Mouse (Mus musculus): Measurements from ENCODE around the gene Psmb8. TPM values are rescaled to one million over a fixed set of nuclear protein-coding genes. Genes with fewer than 3 reads are reported as not detected.
A peak's percentile ranks its signal among the peaks of the same experiment; 100 is the strongest.

Gene Psmb8
- polyA plus RNA-seq (2016; fragmentation: Nextera tagmentation; extraction: Ambion mirVana): 12.5 and 13.5 TPM in 2 replicates

DNA sequence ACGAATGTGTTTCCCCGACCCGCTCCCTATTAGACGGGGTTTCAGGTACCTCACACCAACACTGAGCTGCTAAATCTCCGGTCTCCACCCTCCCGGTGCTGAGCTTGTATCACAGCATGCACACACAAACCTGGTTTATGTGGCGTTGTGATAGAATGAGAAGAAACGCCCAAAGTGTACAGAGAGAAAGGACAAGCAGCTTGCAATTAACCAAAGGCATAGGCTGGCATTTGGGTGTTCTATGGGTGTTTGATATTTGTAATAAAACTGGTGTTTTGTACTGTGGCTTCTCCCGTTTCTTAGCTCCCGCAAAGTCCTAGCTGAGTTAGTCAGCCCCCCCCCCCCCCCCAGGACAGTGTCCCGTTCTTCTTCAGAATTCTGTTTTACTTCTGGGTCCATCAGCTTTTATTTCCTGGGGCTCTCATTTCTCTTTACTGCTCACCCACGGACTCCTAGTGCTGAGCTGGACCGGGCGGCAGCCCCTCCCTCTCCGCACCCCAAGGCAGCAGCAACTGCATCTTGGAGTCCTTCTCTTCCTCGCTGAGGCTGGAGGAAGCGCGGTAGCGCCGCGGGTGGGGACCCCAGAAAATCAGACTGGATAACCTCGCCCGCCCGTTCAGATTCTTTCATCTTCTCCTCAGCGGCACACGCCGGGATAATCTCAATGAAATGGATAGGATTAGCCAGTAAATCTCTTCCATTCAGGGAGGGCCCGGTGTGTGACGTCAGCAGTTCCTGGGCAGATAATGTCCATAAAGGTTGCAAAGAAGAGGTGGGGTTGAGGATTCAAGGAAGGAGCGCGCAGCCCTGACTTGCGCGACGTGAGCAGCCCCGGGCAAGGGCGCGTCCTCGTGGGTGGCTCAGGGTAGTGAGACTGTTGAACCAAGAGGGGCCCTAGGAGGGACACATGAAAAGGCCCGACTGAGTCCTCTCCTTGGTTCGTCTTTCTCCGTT, at the start of gene Psmb8:
Gene Psmb8, plus strand, starts transcription at position 781 of the 954 bp plus-strand sequence.
- Histone ChIP-seq H3K27me3 (replicated peaks) (peaks cover 88% of the 10 kb centered on the region), H3K9ac (peak within 1 kb of the TSS; percentile 23; the same call in 1 of the 2 replicates), H3K4me1 (peaks cover 25% of the 10 kb centered on the region), H3K27ac (no peak within 1 kb of the TSS), H3K4me3 (peak within 1 kb of the TSS; percentile 55), H3K4me2 (peak within 1 kb of the TSS; percentile 64), H3K9me3 (replicated peaks) (no peaks in the 10 kb centered on the region), H3K36me3 (no peaks in the 10 kb centered on the region)
- ATAC-seq: 0 out of 2 replicates have a peak, but pooled peaks have one; percentile 50
- 5% methylated on average over 41 of the region's 41 CpGs for WGBS (ENCODE audit: insufficient replicate concordance)

DNA sequence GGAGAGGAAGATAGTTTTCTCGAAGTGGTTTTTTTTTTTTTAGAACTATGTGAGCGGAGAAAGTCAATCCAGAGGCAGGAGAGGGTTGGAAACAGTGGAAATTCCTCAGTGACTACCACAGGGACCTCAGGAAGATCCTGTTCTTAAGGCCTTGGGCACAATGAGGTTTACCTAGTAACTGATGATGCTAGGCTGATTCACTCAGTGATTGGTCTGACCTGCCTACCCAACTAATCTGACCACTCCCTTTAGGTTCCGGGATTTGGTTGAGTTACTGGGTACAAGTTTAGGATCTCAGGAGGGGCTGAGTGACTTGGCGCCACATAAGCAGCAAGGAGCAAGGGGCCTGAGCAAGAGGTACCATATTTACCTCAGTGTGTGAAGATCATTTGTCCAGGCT, 44.6 kb upstream of the Psmb8 start, which contains the start of gene H2-DMb1:
Gene H2-DMb1, plus strand, starts transcription at position 150 of the 400 bp plus-strand sequence.
- no peaks in the 10 kb centered on the region for H3K4me1 ChIP-seq

GRCm38 (mm10) chr17:34155534-34155933, 42.0 kb upstream of the Psmb8 start:
- no peak overlapping the region for H3K4me2 ChIP-seq
- no peak for ATAC-seq
- no peak overlapping the region for H3K4me3 ChIP-seq

More for the DNA sequence above, 44.6 kb upstream of the Psmb8 start, which contains the start of gene H2-DMb1:
- H3K9ac ChIP-seq: no peak within 1 kb of the TSS
- 48% methylated on average over 4 of the region's 4 CpGs for WGBS (ENCODE audit: insufficient replicate concordance)
- no peaks in the 10 kb centered on the region for H3K9me3 ChIP-seq (replicated peaks)
- ATAC-seq: no peak
- H3K36me3 ChIP-seq: no peaks in the 10 kb centered on the region
- H3K27ac ChIP-seq: no peak within 1 kb of the TSS
- no peak within 1 kb of the TSS for H3K4me3 ChIP-seq
- no peak within 1 kb of the TSS for H3K4me2 ChIP-seq
- H3K27me3 ChIP-seq (replicated peaks): no peaks in the 10 kb centered on the region; the same call in 1 of the 2 replicates

DNA sequence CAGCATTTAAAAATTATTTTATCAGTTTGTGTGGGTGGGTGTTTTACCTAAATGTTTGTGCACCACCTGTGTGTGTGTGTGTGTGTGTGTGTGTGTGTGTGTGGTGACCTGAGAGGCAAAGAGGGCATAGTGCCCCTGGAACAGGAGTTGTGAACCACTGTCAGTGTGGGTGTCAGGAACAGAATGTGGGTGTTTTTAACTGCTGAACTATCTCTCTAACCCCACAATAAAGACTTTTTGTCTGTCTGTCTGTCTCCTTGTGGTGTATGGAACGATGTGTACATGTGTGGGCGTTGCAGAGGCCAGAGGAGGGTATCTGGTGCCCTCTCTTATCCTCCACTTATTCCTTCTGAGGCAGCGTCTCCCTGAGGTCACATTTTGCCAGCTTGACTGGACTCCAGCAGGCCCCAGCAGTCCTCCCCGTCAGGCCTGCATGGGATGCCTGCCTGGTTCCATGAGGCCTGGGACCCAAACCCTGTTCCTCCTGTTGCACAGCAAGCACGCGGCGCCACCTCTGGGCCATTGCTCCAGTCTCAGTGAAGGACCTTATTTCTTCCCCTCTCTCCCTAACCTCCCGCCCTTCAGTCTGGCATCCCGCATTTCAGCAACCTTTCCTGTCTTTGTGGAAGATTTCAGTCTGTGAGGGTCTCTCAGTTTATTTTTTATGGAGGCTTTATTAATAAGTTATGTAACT, 33.2 kb upstream of the Psmb8 start:
- Histone ChIP-seq H3K36me3 (no peaks in the 10 kb centered on the region), H3K4me3 (no peak overlapping the region), H3K27me3 (replicated peaks) (peaks cover 15% of the 10 kb centered on the region), H3K4me1 (no peaks in the 10 kb centered on the region), H3K9ac (no peak overlapping the region), H3K27ac (no peak overlapping the region), H3K4me2 (no peak overlapping the region), H3K9me3 (replicated peaks) (0 out of 2 replicates have a peak, but pooled peaks cover 4% of the 10 kb centered on the region)
- ATAC-seq: no peak
- 47% methylated on average over 9 of the region's 9 CpGs for WGBS (ENCODE audit: insufficient replicate concordance)

More at GRCm38 (mm10) chr17:34155534-34155933, 42.0 kb upstream of the Psmb8 start:
- H3K27me3 ChIP-seq (replicated peaks): peaks cover 3% of the 10 kb centered on the region; the same call in 1 of the 2 replicates
- WGBS (ENCODE audit: insufficient replicate concordance): 49% methylated on average over 5 of the region's 5 CpGs
- H3K36me3 ChIP-seq: no peaks in the 10 kb centered on the region
- no peaks in the 10 kb centered on the region for H3K4me1 ChIP-seq
- H3K9me3 ChIP-seq (replicated peaks): no peaks in the 10 kb centered on the region
- no peak overlapping the region for H3K27ac ChIP-seq
- no peak overlapping the region for H3K9ac ChIP-seq

DNA sequence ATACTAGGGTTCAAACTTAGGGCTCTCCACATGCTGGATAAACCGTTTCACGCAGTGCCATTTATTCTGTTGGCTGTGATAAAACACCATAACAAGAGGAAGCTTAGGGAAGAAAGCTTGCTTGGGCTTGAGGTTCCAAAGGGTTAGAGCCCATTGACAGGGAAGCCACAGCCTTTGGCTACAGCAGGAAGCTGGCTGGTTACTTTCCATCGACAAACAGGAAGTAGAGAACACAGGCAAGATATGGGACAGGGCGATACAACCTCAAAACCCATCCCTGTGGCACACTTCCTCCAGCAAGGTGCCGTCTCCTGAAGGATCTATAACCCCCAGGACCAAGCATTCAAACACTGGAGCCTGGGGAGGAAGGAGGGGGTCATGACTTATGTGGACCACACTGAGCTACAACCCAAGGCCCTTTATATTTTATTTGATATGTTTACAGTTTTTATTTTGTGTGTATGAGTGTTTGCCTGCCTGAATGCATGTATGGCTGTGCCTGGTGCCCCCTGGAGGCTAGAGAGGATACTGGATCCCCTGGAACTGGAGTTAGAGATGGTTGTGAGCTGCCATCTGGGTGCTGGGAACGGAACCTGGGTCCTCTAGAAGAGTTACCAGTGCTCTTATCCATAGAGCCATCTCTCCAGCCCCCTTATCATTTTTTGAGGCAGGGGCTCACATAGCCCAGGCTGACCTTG, 32.3 kb upstream of the Psmb8 start:
- Histone ChIP-seq H3K4me2 (no peak overlapping the region), H3K4me3 (no peak overlapping the region), H3K27ac (no peak overlapping the region), H3K9me3 (replicated peaks) (0 out of 2 replicates have a peak, but pooled peaks cover 4% of the 10 kb centered on the region), H3K36me3 (no peaks in the 10 kb centered on the region), H3K9ac (no peak overlapping the region), H3K4me1 (no peaks in the 10 kb centered on the region), H3K27me3 (replicated peaks) (peaks cover 15% of the 10 kb centered on the region)
- 42% methylated on average over 6 of the region's 6 CpGs for WGBS (ENCODE audit: insufficient replicate concordance)
- no peak for ATAC-seq

- 0% methylated on average over 2 of the region's 2 CpGs for WGBS (ENCODE audit: insufficient replicate concordance)
- H3K4me1 ChIP-seq: no peaks in the 10 kb centered on the region
Measured at GRCm38 (mm10) chr17:34169279-34169678, 28.2 kb upstream of the Psmb8 start.

GRCm38 (mm10) chr17:34170487-34170876, 27.0 kb upstream of the Psmb8 start:
- Histone ChIP-seq H3K4me3 (no peak overlapping the region), H3K9ac (no peak overlapping the region), H3K4me2 (no peak overlapping the region), H3K36me3 (no peaks in the 10 kb centered on the region), H3K27ac (no peak overlapping the region), H3K4me1 (no peaks in the 10 kb centered on the region), H3K27me3 (replicated peaks) (peaks cover 9% of the 10 kb centered on the region; the same call in 1 of the 2 replicates), H3K9me3 (replicated peaks) (peaks cover 6% of the 10 kb centered on the region)
- no peak for ATAC-seq
- WGBS (ENCODE audit: insufficient replicate concordance): 8% methylated on average over 4 of the region's 4 CpGs

More at GRCm38 (mm10) chr17:34169279-34169678, 28.2 kb upstream of the Psmb8 start:
- H3K9ac ChIP-seq: no peak overlapping the region
- ATAC-seq: no peak
- no peak overlapping the region for H3K27ac ChIP-seq
- peaks cover 5% of the 10 kb centered on the region; the same call in 1 of the 2 replicates for H3K27me3 ChIP-seq (replicated peaks)
- H3K4me2 ChIP-seq: no peak overlapping the region
- H3K4me3 ChIP-seq: no peak overlapping the region
- H3K36me3 ChIP-seq: no peaks in the 10 kb centered on the region
- H3K9me3 ChIP-seq (replicated peaks): peaks cover 6% of the 10 kb centered on the region

DNA sequence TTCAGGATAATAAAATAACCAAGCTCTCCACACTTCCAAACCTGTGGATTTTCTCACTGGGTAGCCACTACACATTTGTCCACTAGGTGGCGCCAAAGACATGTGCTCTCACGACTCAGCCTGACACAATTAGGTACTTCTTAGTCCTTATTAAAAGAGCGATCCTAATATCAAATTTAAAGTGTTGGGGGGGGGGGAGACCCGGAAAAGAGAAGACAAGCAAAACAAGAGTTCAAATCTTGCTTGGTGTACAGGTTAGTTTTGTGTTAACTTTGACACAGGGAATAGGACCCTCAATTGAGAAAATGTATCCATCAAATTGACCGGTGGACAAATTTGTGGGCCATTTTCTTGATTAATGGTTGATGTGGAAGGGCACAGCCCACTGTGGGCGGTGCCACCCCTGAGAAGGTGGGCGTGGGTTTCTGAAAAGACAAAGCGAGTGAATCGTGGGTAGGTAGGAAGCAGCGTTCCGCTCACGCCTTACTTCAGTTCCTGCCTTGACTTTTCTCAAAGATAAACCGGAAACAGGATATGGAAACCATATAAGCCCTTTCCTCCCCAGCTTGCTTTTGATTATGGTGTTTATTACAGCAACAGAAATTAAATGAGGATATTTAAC, 26.5 kb upstream of the Psmb8 start:
- no peaks in the 10 kb centered on the region for H3K4me1 ChIP-seq
- peaks cover 6% of the 10 kb centered on the region for H3K9me3 ChIP-seq (replicated peaks)
- no peak overlapping the region for H3K9ac ChIP-seq
- H3K4me2 ChIP-seq: peak overlapping the region; percentile 35
- peaks cover 9% of the 10 kb centered on the region; the same call in 1 of the 2 replicates for H3K27me3 ChIP-seq (replicated peaks)
- 23% methylated on average over 13 of the region's 13 CpGs for WGBS (ENCODE audit: insufficient replicate concordance)
- no peak for ATAC-seq
- 0 out of 2 replicates have a peak overlapping the region, but pooled peaks have one; percentile 7 for H3K4me3 ChIP-seq
- no peaks in the 10 kb centered on the region for H3K36me3 ChIP-seq
- no peak overlapping the region for H3K27ac ChIP-seq

- H3K4me1 ChIP-seq: no peaks in the 10 kb centered on the region
- no peaks in the 10 kb centered on the region for H3K36me3 ChIP-seq
- H3K9me3 ChIP-seq (replicated peaks): peaks cover 15% of the 10 kb centered on the region
- H3K27ac ChIP-seq: no peak overlapping the region
- 85% methylated on average over 5 of the region's 5 CpGs for WGBS (ENCODE audit: insufficient replicate concordance)
- H3K9ac ChIP-seq: no peak overlapping the region
- H3K4me3 ChIP-seq: no peak overlapping the region
- ATAC-seq: no peak
- H3K27me3 ChIP-seq (replicated peaks): peaks cover 9% of the 10 kb centered on the region; the same call in 1 of the 2 replicates
- H3K4me2 ChIP-seq: no peak overlapping the region
Measured at GRCm38 (mm10) chr17:34172528-34172927, 25.0 kb upstream of the Psmb8 start.

DNA sequence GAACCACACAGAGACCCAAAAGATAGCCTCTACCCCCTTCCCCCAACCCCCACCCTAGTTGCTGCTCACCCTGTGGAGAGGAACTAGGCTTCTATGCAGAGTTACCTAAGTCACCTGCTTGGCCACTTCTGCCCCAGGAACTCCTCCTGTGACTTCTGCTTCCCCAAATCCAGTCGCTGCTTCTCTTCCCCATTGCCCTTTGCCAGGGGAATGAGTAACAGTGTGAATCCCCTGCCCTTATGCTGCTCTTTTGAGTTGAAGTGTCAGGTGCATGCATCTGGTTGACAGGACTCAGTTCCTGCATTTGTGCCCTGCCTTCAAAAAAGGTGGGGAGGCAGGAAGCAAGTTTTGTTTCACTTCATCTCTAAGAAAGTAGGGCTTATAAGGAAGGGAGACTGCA, 23.4 kb upstream of the Psmb8 start:
- Histone ChIP-seq H3K36me3 (no peaks in the 10 kb centered on the region), H3K4me1 (no peaks in the 10 kb centered on the region), H3K4me2 (no peak overlapping the region), H3K27ac (no peak overlapping the region), H3K27me3 (replicated peaks) (peaks cover 9% of the 10 kb centered on the region; the same call in 1 of the 2 replicates), H3K4me3 (no peak overlapping the region), H3K9me3 (replicated peaks) (peaks cover 19% of the 10 kb centered on the region), H3K9ac (no peak overlapping the region)
- ATAC-seq: no peak
- 35% methylated on average over 1 of the region's 1 CpGs for WGBS (ENCODE audit: insufficient replicate concordance)

DNA sequence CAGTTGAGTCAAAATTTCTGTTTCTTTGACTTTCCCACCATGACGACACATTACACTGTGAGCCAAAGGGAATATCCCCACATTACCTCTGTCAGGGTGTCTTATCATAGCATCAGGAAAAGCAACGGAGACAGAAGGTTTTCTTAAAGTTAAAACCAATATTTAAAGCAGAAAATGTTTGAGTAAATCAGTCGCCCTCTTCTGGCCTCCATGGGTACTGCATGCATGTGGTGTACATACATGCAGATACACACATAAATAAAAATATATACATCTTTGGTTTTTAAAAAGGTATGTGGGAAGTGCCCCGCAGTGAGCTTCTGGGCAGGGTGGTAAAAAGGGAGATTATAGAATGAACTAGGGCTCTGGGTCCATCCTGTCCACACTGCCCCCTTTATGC, 20.3 kb upstream of the Psmb8 start:
- WGBS (ENCODE audit: insufficient replicate concordance): 60% methylated on average over 4 of the region's 4 CpGs
- Histone ChIP-seq H3K4me3 (no peak overlapping the region), H3K4me2 (no peak overlapping the region), H3K27me3 (replicated peaks) (0 out of 2 replicates have a peak, but pooled peaks cover 9% of the 10 kb centered on the region), H3K9ac (no peak overlapping the region), H3K36me3 (no peaks in the 10 kb centered on the region), H3K9me3 (replicated peaks) (peaks cover 18% of the 10 kb centered on the region), H3K27ac (no peak overlapping the region), H3K4me1 (no peaks in the 10 kb centered on the region)
- no peak for ATAC-seq

Data from liver, embryonic 12.5 days (tissue).